Mouse (Mus musculus) erythroblast, embryonic 14.5 days (primary cell): ENCODE measurements around the gene Lrrc32.

Source experiments
- GATA1 ChIP-seq: IDR thresholded peaks from 2 replicates; pipeline ENCODE4 v1.6.1; 2012; ENCODE audit warnings: low read length, inconsistent platforms, mixed read lengths
- TAL1 ChIP-seq: IDR thresholded peaks from 3 replicates; pipeline ENCODE4 v1.6.1; 2012; ENCODE audit warnings: low read length, inconsistent platforms, mixed read lengths

DNA sequence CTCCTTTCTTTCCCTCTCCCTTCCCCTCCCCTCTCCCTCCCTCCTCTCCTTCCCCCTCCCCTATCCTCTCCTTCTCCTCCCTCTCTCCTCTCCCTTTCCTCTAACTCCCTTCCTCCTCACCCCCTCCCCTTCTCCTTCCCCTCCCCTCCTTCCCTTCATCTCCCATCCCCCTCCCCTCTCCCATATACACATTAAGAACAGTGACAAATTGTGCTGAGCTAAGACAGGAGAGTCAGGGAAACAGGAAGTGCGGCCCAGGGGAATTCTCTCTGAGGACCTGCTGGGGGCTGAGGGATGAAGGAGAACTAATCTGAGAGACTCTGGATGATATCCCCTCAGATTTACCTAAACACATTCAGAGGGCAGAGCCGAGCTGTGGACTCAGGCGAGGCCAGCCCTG lies 16.6 kb downstream of the Lrrc32 start:
- TF ChIP-seq TAL1: no peak
- no peak for TF ChIP-seq GATA1
